ENCODE assay signal across 14 mouse cellular contexts in genomic region chr5:137705242-137705641, GRCm38 (mm10). TPM values are rescaled to one million over a fixed set of nuclear protein-coding genes. Genes with fewer than 3 reads are reported as not detected.
DNase-seq lines count a peak whose midpoint lies in the region; ATAC-seq lines count a peak whose summit lies in the region.
"Had no signal": no experiment of that assay in that cellular context is flagged by ENCODE, and none has a peak within 500 bp of the region (broad histone marks: within the 10 kb centered on the region; RNA-seq: fewer than 3 reads in every experiment).

No protein-coding gene starts in this region.

- no peaks in the 10 kb centered on the region for H3K36me3 ChIP-seq in liver, embryonic 12.5 days
- H3K36me3 ChIP-seq in hindbrain, embryonic 14.5 days (replicated peaks; ENCODE audit: control insufficient read depth, insufficient read depth) = no peaks in the 10 kb centered on the region
- H3K36me3 ChIP-seq: forebrain, embryonic 15.5 days; stomach, embryonic 15.5 days had no signal

- peak overlapping the region; percentile 60; the same call in 1 of the 2 replicates for H3K27ac ChIP-seq in liver, embryonic 12.5 days
- no peak overlapping the region for H3K27ac ChIP-seq in hindbrain, embryonic 14.5 days
- H3K27ac ChIP-seq: forebrain, embryonic 15.5 days; liver, embryonic 14.5 days; stomach, embryonic 15.5 days had no signal

- H3K27me3 ChIP-seq in liver, embryonic 12.5 days (replicated peaks) = no peaks in the 10 kb centered on the region; the same call in 1 of the 2 replicates
- no peaks in the 10 kb centered on the region for H3K27me3 ChIP-seq in hindbrain, embryonic 14.5 days (ENCODE audit: control insufficient read depth, insufficient read depth, low read length)
- H3K27me3 ChIP-seq: forebrain, embryonic 15.5 days; stomach, embryonic 15.5 days had no signal

- no peak overlapping the region for H3K4me3 ChIP-seq in liver, embryonic 12.5 days
- no peak overlapping the region for H3K4me3 ChIP-seq in hindbrain, embryonic 14.5 days (replicated peaks; ENCODE audit: low read length)
- H3K4me3 ChIP-seq: forebrain, embryonic 15.5 days; stomach, embryonic 15.5 days had no signal

- no peak for ATAC-seq in liver, embryonic 12.5 days
- peak; percentile 66 for ATAC-seq in megakaryocyte, adult 5-6 weeks (ENCODE audit: poor library complexity, severe bottlenecking)
- no peak for ATAC-seq in hindbrain, embryonic 14.5 days (ENCODE audit: low FRiP score)
- ATAC-seq in erythroid progenitor cell, adult 5-6 weeks (replicated peaks; ENCODE audit: low FRiP score, poor library complexity, severe bottlenecking) = no peak
- ATAC-seq: forebrain, embryonic 15.5 days had no signal

- H3K9me3 ChIP-seq in liver, embryonic 12.5 days (replicated peaks) = no peaks in the 10 kb centered on the region
- H3K9me3 ChIP-seq in hindbrain, embryonic 14.5 days (ENCODE audit: control insufficient read depth, low read length) = no peaks in the 10 kb centered on the region
- H3K9me3 ChIP-seq: forebrain, embryonic 15.5 days; stomach, embryonic 15.5 days had no signal

- peaks cover 23% of the 10 kb centered on the region for H3K4me1 ChIP-seq in liver, embryonic 12.5 days
- peaks cover 7% of the 10 kb centered on the region; the same call in 1 of the 2 replicates for H3K4me1 ChIP-seq in hindbrain, embryonic 14.5 days (replicated peaks; ENCODE audit: control insufficient read depth, insufficient read depth, low read length)

- no peak for DNase-seq in liver
- DNase-seq in T-cell, adult 2 months (ENCODE audit: low spot score) = peak; percentile 45
- peak; percentile 71 for DNase-seq in thymus, postnatal 0 days (ENCODE audit: low spot score)
- DNase-seq in hindbrain, embryonic 14.5 days (ENCODE audit: low spot score) = no peak
- DNase-seq in left cerebral cortex, adult 11 months (ENCODE audit: low spot score) = no peak
- DNase-seq: cerebellum, postnatal 10 days; gastrocnemius, postnatal 36 days; heart, postnatal 36 days had no signal

- WGBS in liver, embryonic 12.5 days (ENCODE audit: insufficient replicate concordance) = 32% methylated on average over 6 of the region's 6 CpGs
- 61% methylated on average over 6 of the region's 6 CpGs for WGBS in hindbrain, embryonic 14.5 days

- 0 out of 2 replicates have a peak overlapping the region, but pooled peaks have one; percentile 25 for H3K4me2 ChIP-seq in liver, embryonic 12.5 days
- H3K4me2 ChIP-seq in hindbrain, embryonic 14.5 days (replicated peaks) = no peak overlapping the region
- H3K4me2 ChIP-seq: forebrain, embryonic 15.5 days; stomach, embryonic 15.5 days had no signal

- no peak overlapping the region; the same call in 1 of the 2 replicates for H3K9ac ChIP-seq in liver, embryonic 12.5 days
- no peak overlapping the region for H3K9ac ChIP-seq in hindbrain, embryonic 14.5 days
- H3K9ac ChIP-seq: forebrain, embryonic 15.5 days; liver, embryonic 14.5 days; stomach, embryonic 15.5 days had no signal

RNA-seq across cellular contexts. Expression of gene Agfg2, which starts 20.7 kb away (rescaled TPM):
- polyA plus RNA-seq in liver, embryonic 12.5 days (2016; fragmentation: Nextera tagmentation; extraction: Ambion mirVana) = 44.3 and 47.2 TPM in 2 replicates
- total RNA-seq in megakaryocyte, adult 5-6 weeks (2015) = 19.3 and 19.9 TPM in 2 replicates
- 16.6 and 18.3 TPM in 2 replicates for total RNA-seq in megakaryocyte, adult 5-6 weeks (2017)
- 109 and 142 TPM in 2 replicates for polyA plus RNA-seq in thymus, postnatal 0 days (2015; fragmentation: Nextera tagmentation; extraction: Ambion mirVana)
- 11.8 and 12.2 TPM in 2 replicates for polyA plus RNA-seq in hindbrain, embryonic 14.5 days (2014; fragmentation: Nextera tagmentation; extraction: Ambion mirVana)
- 91.4 and 101 TPM in 2 replicates for total RNA-seq in erythroid progenitor cell, adult 5-6 weeks (2015; ENCODE audit: low replicate concordance)
- 91.5 and 141 TPM in 2 replicates for total RNA-seq in erythroid progenitor cell, adult 5-6 weeks (2017; ENCODE audit: low replicate concordance)

RNA-seq across cellular contexts. Expression of gene Nyap1, which starts 36.2 kb away (rescaled TPM):
- 0.33 and 0.38 TPM in 2 replicates for polyA plus RNA-seq in liver, embryonic 12.5 days (2016; fragmentation: Nextera tagmentation; extraction: Ambion mirVana)
- total RNA-seq in megakaryocyte, adult 5-6 weeks (2015) = 0.21 and 0.27 TPM in 2 replicates
- total RNA-seq in megakaryocyte, adult 5-6 weeks (2017) = 0.84 and 1.1 TPM in 2 replicates
- 7.2 and 8.8 TPM in 2 replicates for polyA plus RNA-seq in thymus, postnatal 0 days (2015; fragmentation: Nextera tagmentation; extraction: Ambion mirVana)
- 14.2 and 18.8 TPM in 2 replicates for polyA plus RNA-seq in hindbrain, embryonic 14.5 days (2014; fragmentation: Nextera tagmentation; extraction: Ambion mirVana)
- 2.5 TPM in 1 of 2 replicates, not detected in the other for total RNA-seq in erythroid progenitor cell, adult 5-6 weeks (2015; ENCODE audit: low replicate concordance)
- total RNA-seq in erythroid progenitor cell, adult 5-6 weeks (2017; ENCODE audit: low replicate concordance) = 1.4 and 4.9 TPM in 2 replicates

RNA-seq across cellular contexts. Expression of gene Tsc22d4, which starts 40.3 kb away (rescaled TPM):
- polyA plus RNA-seq in liver, embryonic 12.5 days (2016; fragmentation: Nextera tagmentation; extraction: Ambion mirVana) = 96.0 and 99.2 TPM in 2 replicates
- total RNA-seq in megakaryocyte, adult 5-6 weeks (2015) = 55.9 and 74.7 TPM in 2 replicates
- total RNA-seq in megakaryocyte, adult 5-6 weeks (2017) = 112 and 113 TPM in 2 replicates
- polyA plus RNA-seq in thymus, postnatal 0 days (2015; fragmentation: Nextera tagmentation; extraction: Ambion mirVana) = 353 and 419 TPM in 2 replicates
- 67.6 and 72.8 TPM in 2 replicates for polyA plus RNA-seq in hindbrain, embryonic 14.5 days (2014; fragmentation: Nextera tagmentation; extraction: Ambion mirVana)
- 31.0 and 47.9 TPM in 2 replicates for total RNA-seq in erythroid progenitor cell, adult 5-6 weeks (2015; ENCODE audit: low replicate concordance)
- 88.1 and 103 TPM in 2 replicates for total RNA-seq in erythroid progenitor cell, adult 5-6 weeks (2017; ENCODE audit: low replicate concordance)

RNA-seq across cellular contexts. Expression of gene Irs3, which starts 59.7 kb away (rescaled TPM):
- 0.05 and 0.07 TPM in 2 replicates for polyA plus RNA-seq in liver, embryonic 12.5 days (2016; fragmentation: Nextera tagmentation; extraction: Ambion mirVana)
- total RNA-seq in megakaryocyte, adult 5-6 weeks (2015) = not detected in 2 replicates
- total RNA-seq in megakaryocyte, adult 5-6 weeks (2017) = not detected in 2 replicates
- 0.09 TPM in 1 of 2 replicates, not detected in the other for polyA plus RNA-seq in thymus, postnatal 0 days (2015; fragmentation: Nextera tagmentation; extraction: Ambion mirVana)
- polyA plus RNA-seq in hindbrain, embryonic 14.5 days (2014; fragmentation: Nextera tagmentation; extraction: Ambion mirVana) = 0.15 TPM in 1 of 2 replicates, not detected in the other
- total RNA-seq in erythroid progenitor cell, adult 5-6 weeks (2015; ENCODE audit: low replicate concordance) = not detected in 2 replicates
- not detected in 2 replicates for total RNA-seq in erythroid progenitor cell, adult 5-6 weeks (2017; ENCODE audit: low replicate concordance)

Comparison
In these comparisons a context has a peak if more than half of its experiments do, and no peak if none do; other contexts are left out.
1. DNase-seq: peak in T-cell, adult 2 months (single experiment) and thymus, postnatal 0 days (single experiment); none in liver (single experiment), hindbrain, embryonic 14.5 days (single experiment) and left cerebral cortex, adult 11 months (single experiment).